Mouse (Mus musculus): Measurements from ENCODE around the gene Enpp1.

The Enpp1 gene

GRCm38 (mm10) chr10:24707745-24708144, 4.2 kb downstream of the Enpp1 start:
- DNase-seq: no peak

GRCm38 (mm10) chr10:24706431-24707140, 5.4 kb downstream of the Enpp1 start:
- no peak for DNase-seq

- DNase-seq: peak; percentile 15
Observed at GRCm38 (mm10) chr10:24702698-24703097, 9.3 kb downstream of the Enpp1 start.

- no peak for DNase-seq
Observed at GRCm38 (mm10) chr10:24698131-24698775, 13.7 kb downstream of the Enpp1 start.

- DNase-seq: no peak
Observed at GRCm38 (mm10) chr10:24696761-24697160, 15.2 kb downstream of the Enpp1 start.

- no peak for DNase-seq
Observed at GRCm38 (mm10) chr10:24695786-24696185, 16.2 kb downstream of the Enpp1 start.

GRCm38 (mm10) chr10:24682518-24683104, 29.3 kb downstream of the Enpp1 start:
- no peak for DNase-seq

- DNase-seq: no peak
Observed at GRCm38 (mm10) chr10:24677681-24678080, 34.3 kb downstream of the Enpp1 start.

- DNase-seq: no peak
Observed at GRCm38 (mm10) chr10:24674261-24674660, 37.7 kb downstream of the Enpp1 start.

GRCm38 (mm10) chr10:24672948-24673347, 39.0 kb downstream of the Enpp1 start:
- DNase-seq: no peak

GRCm38 (mm10) chr10:24670548-24670947, 41.4 kb downstream of the Enpp1 start:
- no peak for DNase-seq

GRCm38 (mm10) chr10:24650990-24651569, 60.9 kb downstream of the Enpp1 start:
- no peak for DNase-seq

- no peak for DNase-seq
Observed at GRCm38 (mm10) chr10:24647996-24648738, 63.8 kb downstream of the Enpp1 start.

GRCm38 (mm10) chr10:24645169-24645568, 66.8 kb downstream of the Enpp1 start:
- no peak for DNase-seq

GRCm38 (mm10) chr10:24642796-24643580, 69.0 kb downstream of the Enpp1 start:
- no peak for DNase-seq

- no peak for DNase-seq
Observed at GRCm38 (mm10) chr10:24641416-24642140, 70.4 kb downstream of the Enpp1 start.

- no peak for DNase-seq
Observed at GRCm38 (mm10) chr10:24640186-24640875, 71.6 kb downstream of the Enpp1 start.

GRCm38 (mm10) chr10:24639596-24639995, 72.4 kb downstream of the Enpp1 start:
- DNase-seq: no peak

- DNase-seq: no peak
Observed at GRCm38 (mm10) chr10:24638306-24639070, 73.5 kb downstream of the Enpp1 start.

- no peak for DNase-seq
Observed at GRCm38 (mm10) chr10:24636986-24637385, 75.0 kb downstream of the Enpp1 start.
